Mouse (Mus musculus) bone marrow, adult 2 months (tissue): ENCODE results near the gene Pp2d1. TPM values are rescaled to one million over a fixed set of nuclear protein-coding genes. Genes with fewer than 3 reads are reported as not detected.

Experiments
- H3K27ac ChIP-seq: fragments of 200-500 bp; 2 replicates; pipeline ENCODE4 v1.5.1; 2012; ENCODE audit warnings: low read depth, mild to moderate bottlenecking, control low read depth, inconsistent platforms, low read length; ENCODE audit not compliant: control insufficient read depth, poor library complexity, insufficient read depth
- H3K4me1 ChIP-seq: fragments of 200-500 bp; 2 replicates; pipeline ENCODE4 v1.6.1; 2011; ENCODE audit warnings: low read length; ENCODE audit not compliant: control insufficient read depth, insufficient read depth
- H3K4me3 ChIP-seq: fragments of 200-500 bp; replicated peaks from 2 replicates; pipeline ENCODE3; 2011; ENCODE audit warnings: mild to moderate bottlenecking, low read depth, low read length, control low read depth; ENCODE audit not compliant: control insufficient read depth
- CTCF ChIP-seq: fragments of 200-500 bp; IDR thresholded peaks from 2 replicates; pipeline ENCODE4 v1.5.1; 2011; ENCODE audit warnings: low read length, control low read depth; ENCODE audit not compliant: control insufficient read depth, insufficient read depth
- POLR2A ChIP-seq: fragments of 200-500 bp; IDR thresholded peaks from 2 replicates; pipeline ENCODE4 v1.6.1; 2011; ENCODE audit warnings: low read depth, mild to moderate bottlenecking, control low read depth, low read length, borderline replicate concordance; ENCODE audit not compliant: control insufficient read depth
- whole genome bisulfite sequencing: fragments of 180-500 bp; shearing (Covaris S2); methylation state at CpG from one replicate; pipeline ENCODE4 v1.1.7; 2018; 5-methylcytosine and 5-hydroxymethylcytosine counted together
- polyA plus RNA-seq: library from polyadenylated mRNA; stranded (reverse); fragments of >200 nt; gene quantifications from 2 replicates; pipeline ENCODE4 v1.2.4, GENCODE M21; 2011; ENCODE audit warnings: low replicate concordance; ENCODE audit not compliant: missing spikeins, insufficient read depth, insufficient read length

Gene Pp2d1
- polyA plus RNA-seq, 1 experiment = not detected

DNA sequence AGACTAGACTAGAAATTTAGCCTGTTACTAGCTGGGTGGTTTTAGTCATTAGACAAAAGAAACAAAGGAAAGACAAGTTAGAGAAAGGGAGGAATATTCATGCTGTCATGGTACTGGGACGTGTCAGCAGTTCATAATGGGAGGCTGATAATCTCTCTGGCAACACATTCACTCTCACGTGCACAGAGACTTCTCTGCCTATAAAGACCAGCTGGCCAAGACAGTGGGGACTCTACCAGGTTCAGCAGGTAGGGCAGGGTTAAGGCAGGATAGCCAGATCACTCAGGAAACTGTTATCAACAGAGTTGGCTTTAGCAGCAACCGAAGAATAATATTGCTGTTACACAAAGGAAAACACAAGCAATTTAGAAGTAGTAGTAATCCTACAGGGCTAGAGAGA, 18.2 kb upstream of the Pp2d1 start:
- WGBS = 58% methylated on average over 3 of the region's 3 CpGs
- Histone ChIP-seq H3K4me1 (no peaks in the 10 kb centered on the region; the same call in 1 of the 2 replicates), H3K4me3 (no peak overlapping the region), H3K27ac (no peak overlapping the region)
- TF ChIP-seq POLR2A = no peak
- TF ChIP-seq CTCF = no peak

DNA sequence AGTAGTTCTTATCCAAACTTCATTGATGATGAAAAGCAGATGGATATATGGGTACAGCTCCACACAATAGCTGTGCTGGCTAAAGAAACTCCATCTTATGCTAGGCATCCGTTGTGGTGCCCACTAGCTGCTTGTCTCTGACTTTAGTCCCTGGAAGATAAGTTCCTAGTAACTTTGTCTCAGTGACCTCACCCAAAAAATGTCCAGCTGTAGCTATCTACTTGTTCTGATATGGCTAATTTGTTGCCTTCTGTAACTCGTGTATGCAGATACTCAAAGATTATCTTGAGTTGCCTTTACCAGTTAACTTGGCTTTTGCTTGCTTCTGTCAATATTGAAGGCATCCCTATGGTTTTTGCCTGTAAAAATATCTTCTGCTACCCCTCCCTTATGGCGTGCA, 15.6 kb upstream of the Pp2d1 start:
- TF ChIP-seq CTCF (no peak), POLR2A (no peak)
- Histone ChIP-seq H3K4me3 (no peak overlapping the region), H3K27ac (no peak overlapping the region), H3K4me1 (no peaks in the 10 kb centered on the region; the same call in 1 of the 2 replicates)
- 54% methylated on average over 3 of the region's 3 CpGs for WGBS

DNA sequence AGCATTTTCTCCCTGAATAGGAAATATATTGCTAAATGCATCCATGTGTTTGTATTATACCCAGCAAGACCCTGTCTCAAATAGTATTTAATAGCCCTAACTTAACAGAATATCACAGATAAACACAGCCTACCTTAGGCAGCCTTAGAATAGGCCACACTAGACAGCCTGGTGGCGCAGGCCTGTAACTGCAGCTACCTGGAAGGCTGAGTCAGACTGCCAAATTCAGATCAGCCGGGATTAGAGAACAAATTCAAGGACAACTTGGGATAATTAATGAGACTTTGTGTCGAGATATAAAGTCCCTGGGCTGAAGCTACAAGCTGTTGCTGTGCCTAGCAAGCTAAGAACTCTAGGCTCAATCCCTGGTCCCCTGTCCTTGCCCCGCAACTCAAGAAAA, 14.8 kb upstream of the Pp2d1 start:
- TF ChIP-seq CTCF (peak; percentile 56), POLR2A (no peak)
- Histone ChIP-seq H3K27ac (no peak overlapping the region), H3K4me1 (no peaks in the 10 kb centered on the region; the same call in 1 of the 2 replicates), H3K4me3 (no peak overlapping the region)
- WGBS = 74% methylated on average over 4 of the region's 4 CpGs

DNA sequence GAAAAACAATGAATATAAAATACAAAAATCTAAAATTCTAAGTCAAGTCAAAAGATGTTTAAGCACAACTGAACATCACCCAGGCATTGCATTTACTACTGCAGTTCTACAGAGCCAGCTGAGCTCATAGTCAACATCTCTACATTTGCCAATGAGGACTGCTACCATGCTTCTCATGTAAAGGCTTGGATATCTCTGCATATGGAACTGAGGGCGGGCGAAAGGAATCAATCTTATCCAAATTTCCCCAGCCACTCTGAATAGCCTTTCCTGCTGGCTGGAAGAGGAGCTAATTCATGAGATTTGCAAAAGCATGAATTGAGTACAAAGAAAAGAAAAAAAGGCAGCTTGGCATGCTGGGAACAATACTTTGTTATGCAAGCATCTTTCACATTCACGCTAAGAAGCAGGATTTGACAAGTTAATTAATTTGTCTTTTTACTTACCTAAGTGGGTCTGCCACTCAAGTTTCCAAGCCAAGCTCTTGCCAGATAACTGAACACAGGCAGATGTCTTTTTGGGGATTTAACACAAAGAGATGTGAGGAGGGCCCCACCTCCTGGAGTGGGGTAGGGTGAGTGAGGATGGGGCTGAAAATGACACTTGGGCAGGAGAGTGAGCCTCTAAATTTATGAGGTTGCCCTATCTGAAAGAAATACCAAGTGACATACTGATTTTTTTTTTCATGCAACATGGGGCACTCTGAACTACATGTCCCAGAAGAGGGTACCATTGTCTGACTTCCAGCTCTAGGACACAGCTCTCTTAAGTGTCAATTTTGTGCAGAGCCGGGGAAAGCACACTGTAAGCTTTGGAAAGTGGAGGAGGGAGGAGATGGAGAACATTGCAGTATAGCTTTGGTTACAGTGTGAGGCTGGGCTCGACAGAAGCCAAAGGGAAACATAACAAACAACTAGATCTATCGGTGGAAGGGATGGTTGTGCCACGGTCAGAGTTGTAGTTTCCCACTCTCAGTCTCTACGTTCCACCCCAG, 12.4 kb upstream of the Pp2d1 start:
- H3K4me1 ChIP-seq = no peaks in the 10 kb centered on the region; the same call in 1 of the 2 replicates
- H3K27ac ChIP-seq = no peak overlapping the region
- no peak overlapping the region for H3K4me3 ChIP-seq
- TF ChIP-seq POLR2A (no peak), CTCF (no peak)
- WGBS = 84% methylated on average over 8 of the region's 8 CpGs

DNA sequence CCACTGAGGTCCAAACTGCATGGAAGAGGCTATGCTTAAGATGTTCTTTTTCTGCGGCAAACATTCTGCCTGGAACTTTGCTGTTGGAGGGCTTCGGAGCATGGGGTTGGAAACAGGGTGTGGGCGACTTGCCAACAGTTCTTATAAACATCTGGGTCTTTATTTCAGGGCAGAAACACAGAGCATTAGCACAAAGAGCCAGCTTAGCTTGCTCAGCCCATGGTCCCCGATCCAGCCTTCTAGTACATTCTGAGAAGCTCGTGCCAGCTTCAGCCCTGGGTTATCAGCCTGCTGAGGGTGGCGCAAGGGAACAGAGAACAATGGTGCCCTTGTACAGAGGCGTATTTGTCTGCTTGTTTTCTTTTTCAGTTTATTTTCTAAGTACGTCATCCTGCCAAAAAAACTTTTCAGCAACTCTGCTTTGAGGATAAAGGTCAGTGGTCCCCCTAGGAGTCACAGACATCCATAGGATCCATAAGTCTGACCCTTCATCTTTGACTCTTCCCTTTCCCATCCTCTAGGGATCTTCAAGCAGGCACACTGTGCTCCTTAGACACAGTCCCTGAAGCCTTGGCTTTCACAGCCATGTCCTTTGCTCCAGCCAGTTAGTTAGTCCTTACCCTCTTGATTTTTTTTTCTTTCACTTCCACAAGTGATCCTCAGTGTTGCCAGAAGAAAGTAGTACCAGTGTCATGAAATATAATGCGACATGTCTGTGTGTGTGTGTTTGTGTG, 4.5 kb upstream of the Pp2d1 start:
- no peak for TF ChIP-seq CTCF
- Histone ChIP-seq H3K4me1 (no peaks in the 10 kb centered on the region), H3K4me3 (no peak overlapping the region), H3K27ac (no peak overlapping the region)
- 83% methylated on average over 9 of the region's 9 CpGs for WGBS

DNA sequence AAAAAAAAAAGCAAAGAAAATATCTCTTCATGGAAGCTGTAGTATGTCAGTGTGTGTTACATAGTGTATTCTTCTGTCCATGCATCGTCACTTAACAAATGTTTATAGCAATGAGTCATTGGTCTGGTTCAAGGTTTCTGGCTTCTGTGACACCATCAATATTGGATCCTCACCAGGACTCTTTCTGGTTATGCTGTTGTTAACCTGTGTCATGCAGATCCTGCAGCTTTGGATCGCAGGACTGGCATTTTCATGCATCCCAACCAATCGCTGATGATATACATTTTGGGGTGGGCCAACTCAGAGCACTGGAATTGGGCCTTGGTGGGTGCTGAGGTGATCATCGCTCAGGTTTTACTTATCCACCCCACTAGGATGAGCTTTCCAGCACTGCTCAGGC, 3.3 kb upstream of the Pp2d1 start:
- Histone ChIP-seq H3K27ac (no peak overlapping the region), H3K4me1 (no peaks in the 10 kb centered on the region), H3K4me3 (no peak overlapping the region)
- no peak for TF ChIP-seq POLR2A
- TF ChIP-seq CTCF = no peak
- 88% methylated on average over 4 of the region's 4 CpGs for WGBS

DNA sequence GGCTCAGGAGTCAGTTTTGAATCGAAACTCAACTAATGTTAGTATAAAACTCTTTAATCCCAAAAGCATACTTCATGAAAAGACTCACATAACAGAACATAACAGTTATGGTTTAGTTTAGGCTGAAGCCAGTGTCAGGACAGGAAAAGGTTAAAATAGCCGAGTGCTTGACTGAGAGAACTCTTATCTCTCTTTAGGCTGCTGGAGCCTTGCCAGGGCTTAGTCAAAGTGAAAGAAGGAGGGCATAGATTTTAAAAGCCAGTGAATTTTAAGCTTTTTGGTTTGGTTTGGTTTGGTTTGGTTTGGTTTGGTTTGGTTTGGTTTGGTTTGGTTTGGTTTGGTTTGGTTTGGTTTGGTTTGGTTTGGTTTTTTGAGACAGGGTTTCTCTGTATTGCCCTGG, 6.8 kb downstream of the Pp2d1 start:
- H3K27ac ChIP-seq = no peak overlapping the region
- H3K4me1 ChIP-seq = no peaks in the 10 kb centered on the region
- TF ChIP-seq CTCF = no peak
- no peak for TF ChIP-seq POLR2A
- 39% methylated on average over 2 of the region's 2 CpGs for WGBS
- H3K4me3 ChIP-seq = no peak overlapping the region

DNA sequence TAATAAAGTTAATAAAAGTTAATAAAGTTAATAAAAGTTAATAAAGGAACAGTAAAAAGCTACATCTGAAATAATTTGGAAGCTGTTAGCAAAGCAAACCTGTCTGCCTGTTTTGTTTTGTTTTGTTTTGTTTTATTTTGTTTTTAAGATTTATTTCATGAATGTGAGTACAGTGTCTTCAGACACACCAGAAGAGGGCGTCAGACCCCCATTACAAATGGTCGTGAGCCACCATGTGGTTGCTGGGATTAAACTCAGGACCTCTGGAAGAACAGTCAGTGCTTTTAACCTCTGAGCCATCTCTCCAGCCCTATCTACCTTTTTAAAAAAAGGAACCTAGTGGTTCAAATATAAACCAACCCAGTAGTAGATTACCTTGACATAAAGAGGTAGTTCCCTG, 8.1 kb downstream of the Pp2d1 start:
- Histone ChIP-seq H3K4me1 (no peaks in the 10 kb centered on the region), H3K4me3 (no peak overlapping the region), H3K27ac (no peak overlapping the region)
- TF ChIP-seq CTCF (0 out of 2 replicates have a peak, but pooled peaks have one; percentile 8), POLR2A (no peak)
- 30% methylated on average over 2 of the region's 2 CpGs for WGBS
